Mouse (Mus musculus) neutrophil, adult 59 days (primary cell): ENCODE measurements around the gene Wdr24. TPM values are rescaled to one million over a fixed set of nuclear protein-coding genes. Genes with fewer than 3 reads are reported as not detected.

Experiments
- total RNA-seq, 2 experiments: library from RNA; stranded (reverse); gene quantifications; 1 replicate in 1 of 2; 2 replicates in 1 of 2; pipeline ENCODE4 v1.2.4; 2023

Wdr24 gene
- total RNA-seq, 2 experiments from 2014 or later, result 12.5 to 13.4 TPM

Other genes with a start within 250 kb of the Wdr24 start
- gene Lmf1, start 244.5 kb upstream of the Wdr24 start, total RNA-seq, result 10 to 100 TPM; 11.9 to 15.9 TPM
- not detected for gene Gng13, start 106.5 kb upstream of the Wdr24 start, total RNA-seq
- gene Chtf18, start 96.2 kb upstream of the Wdr24 start, total RNA-seq, result 10 to 100 TPM; 17.5 to 23.6 TPM
- gene Rpusd1, start 96.0 kb upstream of the Wdr24 start, total RNA-seq, result 1 to 10 TPM; 6.1 to 6.7 TPM
- gene Mslnl, start 87.6 kb upstream of the Wdr24 start, total RNA-seq, result under 1 TPM in 1 of 2 experiments, not detected in 1; 0.13 TPM
- gene Msln, start 69.2 kb upstream of the Wdr24 start, total RNA-seq, result not detected
- 10 to 100 TPM; 25.5 to 25.9 TPM for gene Narfl, start 49.9 kb upstream of the Wdr24 start, total RNA-seq
- 10 to 100 TPM; 13.5 to 17.7 TPM for gene Haghl, start 38.0 kb upstream of the Wdr24 start, total RNA-seq
- gene Ccdc78, start 37.0 kb upstream of the Wdr24 start, total RNA-seq, result not detected
- 10 to 100 TPM; 32.0 to 35.0 TPM for gene Fam173a, start 30.7 kb upstream of the Wdr24 start, total RNA-seq
- gene AC134908.4, start 28.0 kb upstream of the Wdr24 start, total RNA-seq, result not detected
- 10 to 100 TPM; 14.4 to 17.6 TPM for gene Metrn, start 26.5 kb upstream of the Wdr24 start, total RNA-seq
- not detected for gene Fbxl16, start 14.5 kb upstream of the Wdr24 start, total RNA-seq
- 10 to 100 TPM; 10.6 to 14.6 TPM for gene Jmjd8, start 5.2 kb downstream of the Wdr24 start, total RNA-seq
- 10 to 100 TPM; 43.4 to 51.8 TPM for gene Stub1, start 9.8 kb downstream of the Wdr24 start, total RNA-seq
- 1 to 10 TPM; 1.2 to 2.7 TPM for gene Rhbdl1, start 13.7 kb downstream of the Wdr24 start, total RNA-seq
- 1 to 10 TPM; 1.3 to 1.8 TPM for gene Gm20683, start 18.1 kb downstream of the Wdr24 start, total RNA-seq
- 10 to 100 TPM; 26.9 to 30.9 TPM for gene Rhot2, start 21.2 kb downstream of the Wdr24 start, total RNA-seq
- 10 to 100 TPM; 20.0 to 21.9 TPM for gene Wdr90, start 37.9 kb downstream of the Wdr24 start, total RNA-seq
- 1 to 10 TPM; 3.5 to 4.6 TPM for gene Mcrip2, start 45.1 kb downstream of the Wdr24 start, total RNA-seq
- gene Mettl26, start 51.4 kb downstream of the Wdr24 start, total RNA-seq, result 10 to 100 TPM; 10.1 to 10.6 TPM
- 1 to 10 TPM; 3.2 to 4.9 TPM for gene Wfikkn1, start 57.2 kb downstream of the Wdr24 start, total RNA-seq
- gene Rab40c, start 96.1 kb downstream of the Wdr24 start, total RNA-seq, result 10 to 100 TPM; 16.9 to 19.1 TPM
- 10 to 100 TPM; 45.9 to 71.2 TPM for gene Pigq, start 121.3 kb downstream of the Wdr24 start, total RNA-seq
- gene Nhlrc4, start 121.3 kb downstream of the Wdr24 start, total RNA-seq, result under 1 TPM in 1 of 2 experiments, not detected in 1; 0.22 TPM
- gene A930017K11Rik, start 128.9 kb downstream of the Wdr24 start, total RNA-seq, result not detected
- gene Capn15, start 162.2 kb downstream of the Wdr24 start, total RNA-seq, result 10 to 100 TPM; 13.5 to 19.1 TPM
- 1 to 10 TPM; 1.5 to 2.1 TPM for gene Rab11fip3, start 245.9 kb downstream of the Wdr24 start, total RNA-seq